Mouse (Mus musculus): ENCODE data around the gene Atg9b. TPM values are rescaled to one million over a fixed set of nuclear protein-coding genes. Genes with fewer than 3 reads are reported as not detected.

Gene Atg9b
- 3.8 and 5.6 TPM in 2 replicates for total RNA-seq (2017)

- no peak for ATAC-seq (replicated peaks in 1 of 2; ENCODE audit: insufficient read depth in 1 of 2, low FRiP score in 2 of 2, low TSS enrichment in 1 of 2, low read depth in 1 of 2, poor library complexity in 2 of 2, severe bottlenecking in 2 of 2)
These were observed at the start of gene Atg9b for GRCm38 (mm10) chr5:24391864-24392263. Gene Atg9b (minus strand): TSS chr5:24392143.

DNA sequence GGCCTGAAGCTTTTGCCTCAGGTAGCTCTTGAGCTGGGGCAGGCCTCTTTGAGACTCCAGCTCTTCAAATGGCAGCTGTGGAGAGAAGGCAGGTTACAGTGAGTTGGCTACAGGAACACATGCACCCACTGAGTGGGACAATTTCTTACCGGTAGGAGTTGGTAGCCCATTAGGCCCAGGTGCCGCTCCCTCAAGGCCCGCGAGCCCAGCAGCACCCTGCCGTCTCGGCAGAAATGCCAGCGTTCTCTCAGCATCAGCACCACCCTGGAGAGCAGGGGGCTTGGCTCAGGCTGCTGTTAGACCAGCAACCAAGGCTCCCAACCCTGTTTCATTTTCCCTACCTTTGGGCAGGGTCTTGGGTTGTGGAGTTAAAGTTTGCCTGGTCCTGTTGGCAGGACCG lies 49.2 kb upstream of the Atg9b start:
- ATAC-seq (replicated peaks in 1 of 2; ENCODE audit: insufficient read depth in 1 of 2, low FRiP score in 2 of 2, low TSS enrichment in 1 of 2, low read depth in 1 of 2, poor library complexity in 2 of 2, severe bottlenecking in 2 of 2), result no peak

- ATAC-seq (replicated peaks in 1 of 2; ENCODE audit: insufficient read depth in 1 of 2, low FRiP score in 2 of 2, low TSS enrichment in 1 of 2, low read depth in 1 of 2, poor library complexity in 2 of 2, severe bottlenecking in 2 of 2), result no peak
These were observed 42.0 kb upstream of the Atg9b start for GRCm38 (mm10) chr5:24433993-24434392.

DNA sequence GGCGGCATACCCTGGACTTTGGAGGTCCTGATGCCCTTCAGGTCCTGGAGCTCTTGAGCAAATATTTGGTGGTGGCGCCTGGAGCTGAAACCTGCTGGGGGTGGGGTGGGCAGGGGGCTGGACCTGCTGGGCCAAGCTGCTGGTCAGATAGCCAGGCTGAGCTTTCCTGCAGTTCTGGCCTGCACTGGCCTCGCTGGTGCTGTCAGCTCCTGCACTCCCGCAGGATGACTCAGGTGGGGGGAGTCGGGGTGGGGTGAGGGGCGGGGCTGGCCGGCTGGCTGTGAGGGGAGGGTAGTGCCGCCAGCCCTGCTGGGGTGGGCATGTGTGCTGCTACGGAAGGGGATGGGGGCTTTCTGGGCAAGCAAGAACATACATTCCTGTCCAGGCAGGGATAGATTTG lies 36.7 kb upstream of the Atg9b start:
- ATAC-seq (replicated peaks in 1 of 2; ENCODE audit: insufficient read depth in 1 of 2, low FRiP score in 2 of 2, low TSS enrichment in 1 of 2, low read depth in 1 of 2, poor library complexity in 2 of 2, severe bottlenecking in 2 of 2), result no peak

DNA sequence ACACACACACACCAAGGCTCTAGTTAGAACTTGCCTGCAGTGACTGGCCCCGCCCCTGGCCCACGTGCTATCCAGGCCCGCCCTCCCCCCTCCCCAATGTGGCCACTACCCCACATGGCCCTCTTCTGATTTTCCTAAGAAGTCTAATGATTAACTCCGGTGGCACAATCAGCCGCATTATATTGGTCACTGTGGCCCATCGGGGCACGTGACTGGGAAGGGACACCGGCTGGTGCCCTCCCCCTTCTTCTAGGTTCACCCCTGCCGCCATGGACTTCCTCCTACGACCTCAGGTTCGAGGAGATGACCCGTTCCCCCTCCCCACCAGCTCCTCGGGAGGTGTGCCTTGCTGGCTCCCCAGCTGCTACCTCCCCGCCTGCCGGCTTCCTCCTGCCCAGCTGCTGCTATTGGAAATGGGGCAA lies 36.0 kb upstream of the Atg9b start:
- no peak for ATAC-seq (replicated peaks in 1 of 2; ENCODE audit: insufficient read depth in 1 of 2, low FRiP score in 2 of 2, low TSS enrichment in 1 of 2, low read depth in 1 of 2, poor library complexity in 2 of 2, severe bottlenecking in 2 of 2)

DNA sequence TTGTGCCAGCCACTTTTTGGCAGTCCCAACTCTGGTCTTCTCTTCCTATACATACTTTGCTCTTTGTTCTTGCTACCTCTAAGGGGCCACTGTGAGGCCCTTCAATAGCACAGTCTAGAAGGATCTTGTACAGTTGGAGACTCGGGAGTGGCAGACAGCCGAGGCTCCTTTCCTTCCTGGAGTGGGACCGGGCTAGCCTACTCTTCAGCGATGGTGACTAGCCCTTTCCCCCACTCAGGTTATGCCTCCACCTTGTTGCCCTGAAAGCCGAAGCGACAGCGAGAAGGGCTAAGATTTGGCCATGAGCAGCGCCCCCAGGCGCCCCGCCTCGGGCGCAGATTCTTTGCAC lies 35.3 kb upstream of the Atg9b start:
- no peak for ATAC-seq (replicated peaks in 1 of 2; ENCODE audit: insufficient read depth in 1 of 2, low FRiP score in 2 of 2, low TSS enrichment in 1 of 2, low read depth in 1 of 2, poor library complexity in 2 of 2, severe bottlenecking in 2 of 2)

GRCm38 (mm10) chr5:24426556-24427284 lies 34.8 kb upstream of the Atg9b start:
- no peak for ATAC-seq (replicated peaks in 1 of 2; ENCODE audit: insufficient read depth in 1 of 2, low FRiP score in 2 of 2, low TSS enrichment in 1 of 2, low read depth in 1 of 2, poor library complexity in 2 of 2, severe bottlenecking in 2 of 2)

DNA sequence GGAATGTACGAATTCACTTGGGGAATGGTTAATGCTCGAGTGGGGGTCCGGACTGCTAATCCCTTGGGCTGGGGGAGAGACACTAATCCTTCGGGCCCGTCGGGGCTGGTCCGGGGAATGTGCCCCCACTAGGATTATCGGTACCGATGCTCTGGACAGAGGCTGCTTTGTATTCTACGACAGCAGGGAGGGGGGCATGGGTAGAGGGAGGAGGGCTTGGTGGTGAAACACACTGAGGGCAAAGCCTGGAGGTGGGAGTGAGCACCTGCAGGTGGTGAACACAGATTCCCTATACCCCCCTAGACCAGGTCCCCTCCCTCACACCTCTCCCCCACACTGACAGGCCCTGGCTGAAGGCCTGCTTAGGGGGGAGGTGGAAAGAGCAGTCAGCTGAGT lies 34.1 kb upstream of the Atg9b start:
- no peak for ATAC-seq (replicated peaks in 1 of 2; ENCODE audit: insufficient read depth in 1 of 2, low FRiP score in 2 of 2, low TSS enrichment in 1 of 2, low read depth in 1 of 2, poor library complexity in 2 of 2, severe bottlenecking in 2 of 2)

DNA sequence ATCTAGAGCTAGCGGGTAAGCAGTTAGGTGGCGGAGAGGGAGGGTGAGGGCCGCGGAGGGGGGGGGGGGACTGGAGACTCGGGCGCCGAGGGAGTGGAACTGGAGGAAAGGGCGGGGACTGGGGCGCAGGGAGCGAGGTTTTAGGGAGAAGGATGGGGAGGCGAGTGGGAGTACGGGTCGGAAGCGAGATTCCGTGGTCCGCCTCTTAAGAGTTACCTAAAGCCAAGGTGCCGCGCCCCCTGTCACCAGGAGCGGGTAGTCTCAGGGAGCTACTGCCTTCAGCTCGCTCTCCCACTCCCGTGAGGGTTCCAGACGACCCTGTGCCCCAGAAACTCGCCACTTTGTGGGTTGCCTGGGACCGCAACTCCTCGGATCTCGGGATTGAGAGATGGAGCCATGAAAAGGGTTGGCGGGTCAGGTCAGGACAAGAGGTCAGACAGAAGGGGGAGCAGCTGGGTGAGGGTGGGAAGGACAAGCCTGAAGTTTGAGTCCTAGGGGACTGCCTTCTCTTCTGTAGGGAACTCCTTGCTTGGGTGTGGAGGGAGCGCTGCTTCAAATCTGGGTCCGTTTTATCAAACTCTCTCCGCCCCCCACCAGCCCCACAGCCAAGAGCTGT lies 33.6 kb upstream of the Atg9b start:
- ATAC-seq (replicated peaks in 1 of 2; ENCODE audit: insufficient read depth in 1 of 2, low FRiP score in 2 of 2, low TSS enrichment in 1 of 2, low read depth in 1 of 2, poor library complexity in 2 of 2, severe bottlenecking in 2 of 2), result peak in 1 of 2 experiments; percentile 8; a peak in 1 of 4 replicates

DNA sequence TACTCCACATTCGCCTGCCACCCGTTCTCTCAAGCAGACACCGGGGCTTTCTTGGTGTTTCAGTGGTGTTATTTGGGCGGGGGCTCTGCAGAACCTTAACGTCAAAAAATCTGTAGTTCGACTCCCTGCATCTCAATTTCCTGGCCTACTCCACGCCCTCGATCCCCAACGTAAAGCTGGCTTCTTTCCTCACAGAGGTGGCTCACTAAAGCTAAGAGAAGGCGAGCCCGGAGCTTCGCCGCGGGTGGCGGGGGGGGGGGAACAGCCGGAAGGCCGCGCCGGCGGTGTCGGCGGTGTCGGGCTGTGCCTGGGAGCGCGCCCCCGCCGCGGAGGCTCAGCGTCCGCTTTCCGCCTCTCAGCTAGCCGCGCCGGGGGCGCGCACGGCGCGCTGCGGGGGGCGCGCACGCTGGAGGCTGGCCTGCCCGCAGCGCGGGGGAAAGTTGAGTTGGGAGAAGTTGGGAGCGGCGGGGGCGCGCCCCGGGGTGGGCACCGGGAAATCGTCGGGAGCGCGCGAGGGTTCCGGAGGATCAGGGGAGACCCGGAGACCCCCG lies 33.0 kb upstream of the Atg9b start:
- peak; percentile 8 to 18; a peak in 1 of 4 replicates for ATAC-seq (replicated peaks in 1 of 2; ENCODE audit: insufficient read depth in 1 of 2, low FRiP score in 2 of 2, low TSS enrichment in 1 of 2, low read depth in 1 of 2, poor library complexity in 2 of 2, severe bottlenecking in 2 of 2)

DNA sequence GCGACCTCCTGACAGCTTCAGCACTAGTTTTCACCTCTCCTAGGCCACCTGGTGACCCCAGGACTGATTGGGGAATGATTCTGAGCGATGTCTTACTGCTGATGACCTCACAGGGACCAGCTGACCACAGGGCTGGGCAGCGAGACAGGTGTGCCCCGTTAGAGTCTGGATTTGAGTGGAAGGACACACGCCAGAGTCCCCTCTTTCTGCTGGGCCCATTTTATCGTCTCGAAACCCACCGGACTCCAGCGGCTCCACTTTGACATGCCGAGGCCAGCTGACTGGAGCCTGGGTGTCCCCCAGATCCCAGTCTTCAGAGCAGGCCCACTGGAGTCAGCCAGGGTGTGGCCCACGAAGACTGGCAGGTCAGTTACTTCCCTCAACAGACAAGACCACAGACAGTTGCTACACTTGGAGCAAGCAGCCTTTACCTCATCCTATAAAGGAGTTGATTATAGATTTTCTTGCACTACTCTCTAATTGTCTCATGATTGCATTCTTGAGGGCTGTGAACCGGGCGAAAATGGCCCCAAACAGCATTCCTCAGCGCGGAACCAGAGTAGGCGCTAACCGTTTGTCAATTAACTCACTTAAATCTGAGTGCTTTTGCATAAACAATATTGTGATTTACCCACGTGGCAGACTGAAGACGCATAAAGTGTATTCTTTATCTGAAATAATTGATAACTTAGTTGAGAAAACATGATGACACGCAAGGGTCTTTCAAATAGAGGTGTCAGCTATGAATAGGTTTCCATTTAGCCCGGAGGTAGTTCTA lies 32.2 kb upstream of the Atg9b start:
- no peak; a peak in 1 of 4 replicates for ATAC-seq (replicated peaks in 1 of 2; ENCODE audit: insufficient read depth in 1 of 2, low FRiP score in 2 of 2, low TSS enrichment in 1 of 2, low read depth in 1 of 2, poor library complexity in 2 of 2, severe bottlenecking in 2 of 2)

DNA sequence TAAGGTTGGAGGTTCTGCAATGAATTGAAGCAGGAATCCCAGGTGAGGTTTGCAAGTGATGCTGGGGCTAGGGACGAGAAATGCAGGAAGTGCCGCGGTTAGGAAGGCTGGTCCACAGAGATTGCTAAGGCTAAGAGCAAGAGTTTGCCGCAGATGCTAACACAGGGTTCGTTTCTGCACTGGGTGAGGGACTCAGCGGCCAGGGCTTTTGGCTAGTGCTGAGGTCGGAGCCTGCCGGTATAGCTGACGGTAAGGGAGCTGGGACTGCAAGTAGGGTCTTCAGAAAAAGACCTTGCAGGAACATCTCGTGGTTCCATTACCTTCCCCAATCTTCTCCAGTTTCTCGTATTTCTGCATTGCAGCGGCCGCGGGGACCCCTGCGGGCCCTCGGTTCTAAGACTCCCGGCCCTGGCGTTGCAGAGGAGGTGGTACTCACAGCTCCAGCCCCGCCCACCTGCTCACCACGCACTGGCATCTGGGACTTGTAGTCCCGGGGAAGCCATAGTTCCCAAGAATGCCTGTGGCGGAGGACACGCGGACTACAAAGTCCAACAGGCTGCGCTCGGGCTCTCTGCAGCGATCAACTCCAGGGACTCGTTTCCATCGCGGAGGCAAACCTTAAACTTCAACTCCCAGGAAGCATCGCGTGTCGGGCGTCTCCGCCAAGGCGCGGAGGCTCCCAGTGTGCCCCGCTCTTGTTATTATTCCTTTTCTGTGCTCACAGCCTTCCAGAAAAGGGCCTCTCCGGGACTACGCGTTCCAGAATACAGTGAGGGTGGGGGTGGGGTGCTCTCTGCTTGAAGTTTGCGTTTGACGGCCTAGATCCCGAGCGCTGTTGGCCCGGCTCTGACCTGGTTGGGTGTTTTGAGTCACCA lies 31.4 kb upstream of the Atg9b start, which contains the start of the genes Cdk5 and Slc4a2:
TSS of gene Cdk5 (minus strand) at position 402 of the 875 bp plus-strand sequence.
TSS of gene Slc4a2 (plus strand) at position 709 of the 875 bp plus-strand sequence.
- peak; percentile 95 for ATAC-seq (replicated peaks in 1 of 2; ENCODE audit: insufficient read depth in 1 of 2, low FRiP score in 2 of 2, low TSS enrichment in 1 of 2, low read depth in 1 of 2, poor library complexity in 2 of 2, severe bottlenecking in 2 of 2)

DNA sequence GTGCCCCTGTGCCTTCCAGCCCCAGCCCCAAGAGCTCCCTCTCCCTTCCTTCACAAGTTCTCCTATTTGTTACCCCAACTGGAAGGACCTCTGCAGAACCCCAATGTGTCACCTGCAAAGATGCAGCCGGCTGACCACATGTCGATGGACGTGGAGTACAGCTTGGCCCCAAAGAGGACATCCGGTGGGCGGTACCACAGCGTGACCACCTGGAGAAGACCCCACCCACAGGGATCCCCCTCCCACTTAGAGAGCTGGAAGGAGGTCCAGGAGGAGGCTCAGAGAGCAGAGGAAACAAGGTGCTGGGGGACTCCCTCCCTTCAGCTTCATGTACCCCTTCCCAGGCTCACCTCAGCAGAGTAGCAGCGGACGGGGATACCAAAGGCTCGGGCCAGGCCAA lies 28.4 kb upstream of the Atg9b start:
- no peak for ATAC-seq (replicated peaks in 1 of 2; ENCODE audit: insufficient read depth in 1 of 2, low FRiP score in 2 of 2, low TSS enrichment in 1 of 2, low read depth in 1 of 2, poor library complexity in 2 of 2, severe bottlenecking in 2 of 2)

DNA sequence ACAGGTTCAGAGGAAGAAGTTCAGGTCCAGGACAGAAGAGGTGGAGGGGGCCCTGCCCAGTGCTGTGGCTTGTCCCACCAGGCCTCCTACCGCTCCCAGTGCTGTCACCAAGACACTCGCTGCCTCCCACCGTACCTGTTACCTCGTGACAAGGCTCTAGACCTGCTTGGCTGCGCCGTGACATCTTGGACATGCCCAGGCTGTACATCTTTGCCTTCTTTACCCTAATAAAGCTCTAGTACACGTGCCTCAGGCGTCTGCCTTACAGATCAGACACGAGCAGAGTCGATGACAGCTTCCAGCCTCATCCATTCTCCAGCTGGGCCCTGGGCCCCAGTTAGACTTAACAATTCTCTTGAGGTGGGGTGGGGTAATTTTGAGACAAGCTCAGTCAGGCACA lies 25.6 kb upstream of the Atg9b start:
- ATAC-seq (replicated peaks in 1 of 2; ENCODE audit: insufficient read depth in 1 of 2, low FRiP score in 2 of 2, low TSS enrichment in 1 of 2, low read depth in 1 of 2, poor library complexity in 2 of 2, severe bottlenecking in 2 of 2), result no peak

- peak; percentile 58 to 64 for ATAC-seq (replicated peaks in 1 of 2; ENCODE audit: insufficient read depth in 1 of 2, low FRiP score in 2 of 2, low TSS enrichment in 1 of 2, low read depth in 1 of 2, poor library complexity in 2 of 2, severe bottlenecking in 2 of 2)
These were observed 24.3 kb upstream of the Atg9b start for GRCm38 (mm10) chr5:24416222-24416736.

DNA sequence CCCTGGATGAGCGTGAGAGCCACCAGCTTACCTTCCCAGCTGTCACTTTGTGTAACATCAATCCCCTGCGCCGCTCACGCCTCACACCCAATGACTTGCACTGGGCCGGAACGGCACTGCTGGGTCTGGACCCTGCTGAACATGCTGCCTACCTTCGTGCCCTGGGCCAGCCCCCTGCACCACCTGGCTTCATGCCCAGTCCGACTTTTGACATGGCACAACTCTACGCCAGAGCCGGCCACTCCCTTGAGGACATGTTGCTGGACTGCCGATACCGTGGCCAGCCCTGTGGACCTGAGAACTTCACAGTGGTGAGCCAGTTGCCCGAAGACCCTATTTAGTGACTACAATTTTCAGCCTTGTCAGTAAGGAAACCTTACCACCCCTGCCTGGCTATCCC lies 22.0 kb upstream of the Atg9b start:
- no peak for ATAC-seq (replicated peaks in 1 of 2; ENCODE audit: insufficient read depth in 1 of 2, low FRiP score in 2 of 2, low TSS enrichment in 1 of 2, low read depth in 1 of 2, poor library complexity in 2 of 2, severe bottlenecking in 2 of 2)

All from hematopoietic stem cell, adult 5-6 weeks (primary cell).